Mouse (Mus musculus) bone marrow macrophage, adult 2 months (primary cell): ENCODE results near the gene Crat. TPM values are rescaled to one million over a fixed set of nuclear protein-coding genes. Genes with fewer than 3 reads are reported as not detected.

ENCODE experiments used
- H3K27ac ChIP-seq: 2 replicates; pipeline ENCODE4 v1.5.1; 2012; ENCODE audit warnings: low read depth, low read length; ENCODE audit not compliant: insufficient read depth
- H3K4me1 ChIP-seq: 2 replicates; pipeline ENCODE4 v1.6.1; 2012; ENCODE audit warnings: low read length; ENCODE audit not compliant: control insufficient read depth, insufficient read depth
- H3K4me3 ChIP-seq: 2 replicates; pipeline ENCODE4 v1.5.1; 2012; ENCODE audit warnings: mild to moderate bottlenecking, low read length, moderate library complexity; ENCODE audit not compliant: insufficient read depth
- CTCF ChIP-seq: IDR thresholded peaks from 2 replicates; pipeline ENCODE4 v1.5.1; 2012; ENCODE audit warnings: low read depth, mild to moderate bottlenecking, low read length, moderate library complexity
- POLR2A ChIP-seq: IDR thresholded peaks from 2 replicates; pipeline ENCODE4 v1.6.1; 2012; ENCODE audit warnings: mild to moderate bottlenecking, low read depth, low read length, borderline replicate concordance
- polyA plus RNA-seq: library from polyadenylated mRNA; stranded (reverse); fragments of >200 nt; gene quantifications from 2 replicates; pipeline ENCODE4 v1.2.4, GENCODE M21; 2012; ENCODE audit not compliant: missing spikeins, insufficient read depth, insufficient read length

Crat gene
- polyA plus RNA-seq, 1 experiment = 66.4 TPM

DNA sequence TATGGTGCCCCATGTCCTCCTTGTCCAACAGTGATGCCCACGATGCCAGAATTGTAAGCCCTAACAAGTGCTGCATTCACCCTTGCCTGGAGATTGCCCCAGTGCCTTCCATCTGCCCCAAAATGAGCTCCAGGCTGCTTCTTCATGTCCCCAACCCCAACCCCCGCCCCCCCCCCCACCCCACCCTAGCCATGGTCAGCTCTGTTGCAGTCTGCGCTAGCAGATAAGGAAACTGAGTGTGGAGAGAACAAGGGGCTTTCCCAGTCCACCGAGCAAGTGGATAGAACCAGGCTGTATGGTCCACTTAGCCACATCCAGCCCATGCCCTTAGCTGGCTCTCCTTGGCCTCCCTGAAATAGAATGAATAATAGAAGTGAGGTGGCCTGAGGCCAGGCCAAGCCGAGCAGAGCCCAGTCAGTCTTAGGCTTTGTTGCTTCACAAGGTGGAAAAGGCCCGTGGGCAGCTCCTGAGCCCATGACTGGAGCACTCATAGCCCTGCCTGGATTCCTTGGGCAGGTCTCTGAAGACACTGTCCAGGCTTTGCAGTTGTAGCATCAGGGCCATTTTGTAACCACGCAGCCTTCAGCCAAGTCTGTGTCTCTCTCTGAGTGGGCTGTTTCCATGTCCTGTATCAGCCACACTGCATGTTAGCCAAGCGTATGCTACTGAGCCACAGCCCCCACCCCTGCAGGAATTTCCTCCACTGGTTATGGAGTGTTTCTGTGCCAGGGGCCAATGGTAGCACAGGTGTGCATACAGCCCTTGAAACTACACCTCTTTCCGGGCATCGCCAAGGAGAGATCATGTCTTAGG is 34.8 kb downstream of the Crat start:
- Histone ChIP-seq H3K4me1 (peaks cover 10% of the 10 kb centered on the region), H3K27ac (no peak overlapping the region), H3K4me3 (no peak overlapping the region)
- TF ChIP-seq POLR2A (no peak), CTCF (no peak)

DNA sequence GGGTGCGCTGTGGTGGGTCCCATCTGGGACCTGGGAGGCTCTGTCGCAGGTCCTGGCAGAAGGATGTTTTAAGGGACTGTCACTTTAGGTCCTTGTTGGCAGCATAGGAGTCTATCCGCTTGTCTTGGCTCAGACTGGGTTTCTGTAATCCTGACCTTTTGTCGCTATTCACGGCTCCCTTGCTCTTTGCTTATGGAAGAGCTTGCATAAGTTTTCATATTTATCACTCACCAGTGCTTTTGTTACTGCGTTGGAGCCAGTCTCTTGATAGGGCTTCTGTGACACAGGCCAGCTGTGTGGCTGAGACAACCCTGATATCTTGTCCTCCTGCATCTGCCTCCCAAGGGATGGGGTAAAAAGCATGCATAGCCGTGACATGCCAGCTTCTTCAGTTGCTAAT is 36.3 kb downstream of the Crat start:
- H3K4me1 ChIP-seq = 0 out of 2 replicates have a peak, but pooled peaks cover under 1% of the 10 kb centered on the region
- H3K4me3 ChIP-seq = no peak overlapping the region
- H3K27ac ChIP-seq = no peak overlapping the region
- TF ChIP-seq POLR2A (no peak), CTCF (no peak)

- Histone ChIP-seq H3K27ac (no peak overlapping the region), H3K4me1 (no peaks in the 10 kb centered on the region), H3K4me3 (no peak overlapping the region)
- TF ChIP-seq CTCF (no peak), POLR2A (no peak)
These were observed 37.9 kb downstream of the Crat start for GRCm38 (mm10) chr2:30377721-30378120.

- no peak overlapping the region for H3K27ac ChIP-seq
- TF ChIP-seq CTCF (no peak), POLR2A (no peak)
- no peaks in the 10 kb centered on the region for H3K4me1 ChIP-seq
- H3K4me3 ChIP-seq = no peak overlapping the region
These were observed 39.7 kb downstream of the Crat start for GRCm38 (mm10) chr2:30375893-30376292.

GRCm38 (mm10) chr2:30372726-30373125 is 42.9 kb downstream of the Crat start:
- no peak for TF ChIP-seq POLR2A
- no peak for TF ChIP-seq CTCF
- Histone ChIP-seq H3K4me3 (no peak overlapping the region), H3K27ac (no peak overlapping the region), H3K4me1 (no peaks in the 10 kb centered on the region)

DNA sequence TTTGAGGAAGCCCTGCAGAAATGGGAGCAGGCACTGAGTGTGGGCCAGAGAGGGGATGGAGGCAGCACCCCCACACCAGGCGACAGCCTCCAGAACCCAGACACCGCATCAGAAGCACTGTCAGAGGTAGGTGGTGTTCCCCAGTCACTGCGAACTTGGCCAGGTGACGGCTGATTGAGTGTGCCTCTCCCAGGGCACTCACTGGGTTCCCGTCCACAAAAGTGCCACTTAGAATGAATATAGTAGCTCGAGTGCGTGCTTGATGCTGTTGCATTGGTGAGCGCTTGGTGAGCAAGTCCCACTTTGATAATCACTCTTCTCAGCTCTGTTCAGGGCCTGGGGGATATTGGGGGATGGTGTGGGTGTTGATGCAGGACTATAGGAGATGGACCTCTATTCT is 44.1 kb downstream of the Crat start:
- Histone ChIP-seq H3K4me3 (no peak overlapping the region), H3K4me1 (no peaks in the 10 kb centered on the region), H3K27ac (no peak overlapping the region)
- TF ChIP-seq POLR2A = no peak
- no peak for TF ChIP-seq CTCF

GRCm38 (mm10) chr2:30366203-30366602 is 49.4 kb downstream of the Crat start:
- no peak overlapping the region for H3K27ac ChIP-seq
- H3K4me3 ChIP-seq = no peak overlapping the region

DNA sequence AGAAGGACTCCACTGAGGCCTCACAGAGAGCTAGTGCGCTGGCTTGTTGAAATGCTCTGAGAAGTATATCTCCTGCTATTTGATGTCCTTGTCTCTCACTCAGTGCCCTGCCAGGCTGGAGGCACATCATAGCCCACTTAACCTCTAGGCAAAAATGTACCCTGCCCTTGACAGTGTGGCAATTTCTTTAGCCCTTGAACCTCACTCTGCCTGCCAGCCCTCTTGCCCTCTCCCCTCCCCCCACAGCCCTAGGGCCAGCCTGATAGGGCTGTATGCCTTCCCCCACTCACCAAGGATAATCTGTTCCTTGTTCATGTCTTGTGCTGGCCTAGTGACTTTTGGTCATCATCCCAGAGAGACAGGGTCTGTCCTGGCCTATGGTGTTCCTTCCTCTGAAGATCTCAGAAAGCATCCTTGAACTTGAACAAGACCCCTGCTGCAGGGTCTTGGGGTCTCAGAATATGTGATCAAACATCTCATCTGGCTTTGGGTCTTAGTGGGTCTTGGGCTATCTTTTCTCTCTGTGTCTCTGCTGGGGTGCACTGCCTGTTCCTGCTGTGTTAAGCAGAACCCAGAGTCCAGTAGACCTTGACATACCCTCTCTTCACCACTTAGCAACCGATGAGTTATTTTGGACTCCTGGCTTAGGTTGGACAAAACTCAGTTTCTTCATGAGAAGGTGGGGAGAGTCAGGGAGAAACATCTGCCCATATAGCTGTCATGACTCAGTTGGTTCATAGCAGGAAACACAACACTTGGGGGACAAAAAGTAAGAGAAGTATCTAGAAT is 50.1 kb downstream of the Crat start:
- Histone ChIP-seq H3K27ac (no peak overlapping the region), H3K4me1 (peaks cover 11% of the 10 kb centered on the region), H3K4me3 (peak overlapping the region; percentile 71)
- TF ChIP-seq CTCF (no peak), POLR2A (no peak)

More at GRCm38 (mm10) chr2:30366203-30366602, 49.4 kb downstream of the Crat start:
- peaks cover 11% of the 10 kb centered on the region for H3K4me1 ChIP-seq
- TF ChIP-seq CTCF (no peak), POLR2A (no peak)

DNA sequence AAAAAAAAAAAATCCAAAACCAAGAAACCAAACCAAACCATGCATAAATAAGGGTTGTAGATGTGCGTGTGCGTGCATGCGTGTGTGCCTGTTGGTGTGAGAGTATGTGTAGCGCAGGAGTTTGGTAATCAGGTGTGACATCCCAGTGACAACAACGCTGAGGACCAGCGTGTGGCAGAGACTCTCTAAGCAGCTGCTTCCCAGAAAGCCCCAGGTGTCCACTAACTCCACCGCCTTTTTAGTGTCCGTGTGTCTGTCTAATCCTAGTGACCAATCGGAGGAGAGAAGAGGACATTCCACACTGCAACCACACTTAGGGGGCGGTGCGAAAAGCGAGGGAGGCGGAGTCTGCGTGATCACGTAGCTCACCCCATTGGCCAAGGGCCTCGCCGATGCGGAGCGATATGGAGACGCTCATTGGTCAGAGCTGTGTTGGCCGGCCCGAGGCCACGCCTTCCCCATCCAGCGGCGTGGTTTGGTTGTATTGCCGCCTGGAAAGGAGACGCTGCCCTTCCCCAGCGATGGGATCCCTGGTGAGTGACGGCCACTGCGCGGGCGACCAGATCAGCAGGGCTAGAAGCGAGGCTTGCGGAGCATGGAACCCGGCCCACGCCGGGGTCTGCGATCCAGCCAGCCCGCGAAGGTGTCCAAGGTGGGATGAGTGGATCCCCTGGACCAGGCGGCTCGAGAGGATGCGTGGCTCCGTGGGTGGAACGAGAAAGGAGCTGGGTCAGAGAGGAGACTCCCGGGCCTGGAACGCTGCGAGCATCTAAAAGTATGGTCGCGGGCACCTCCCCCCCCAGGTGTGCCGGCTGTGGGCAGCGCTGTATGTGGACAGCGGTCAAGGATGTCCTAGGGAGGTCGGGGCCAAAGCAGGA is 51.6 kb downstream of the Crat start, which contains the start of gene Miga2:
Gene Miga2 (plus strand): TSS at position 461 of the 878 bp plus-strand sequence.
- TF ChIP-seq POLR2A (no peak), CTCF (no peak)
- peak within 1 kb of the TSS; percentile 71 for H3K4me3 ChIP-seq
- H3K27ac ChIP-seq = no peak within 1 kb of the TSS
- peaks cover 11% of the 10 kb centered on the region for H3K4me1 ChIP-seq

DNA sequence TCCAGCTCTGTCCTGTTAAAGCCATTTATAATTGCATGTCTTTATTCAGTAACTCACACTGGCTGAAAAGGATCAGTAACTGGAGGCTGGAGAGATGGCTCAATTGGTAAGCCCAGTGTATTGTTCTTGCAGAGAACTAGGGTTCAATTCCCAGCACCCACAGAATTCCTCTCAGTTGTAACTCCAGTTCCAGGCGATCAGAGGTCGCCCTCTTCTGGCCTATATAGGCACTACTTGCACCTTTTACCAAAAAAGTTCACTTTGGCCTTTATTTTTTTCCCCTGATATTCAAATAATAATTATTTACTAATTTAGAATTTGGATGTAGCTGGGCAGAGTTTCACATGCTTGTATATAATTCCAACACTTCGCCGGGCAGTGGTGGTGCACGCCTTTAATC is 52.7 kb downstream of the Crat start:
- H3K27ac ChIP-seq = no peak overlapping the region
- H3K4me3 ChIP-seq = no peak overlapping the region
- TF ChIP-seq POLR2A (no peak), CTCF (no peak)
- H3K4me1 ChIP-seq = peaks cover 11% of the 10 kb centered on the region
